Mouse (Mus musculus): ENCODE measurements around the gene Rhbdf2. TPM values are rescaled to one million over a fixed set of nuclear protein-coding genes. Genes with fewer than 3 reads are reported as not detected.

The Rhbdf2 gene
- polyA plus RNA-seq, 1 experiment from 2014 or later = 8.0 TPM

GRCm38 (mm10) chr11:116592428-116592827 is 34.4 kb downstream of the Rhbdf2 start:
- Histone ChIP-seq H3K9ac (no peak overlapping the region), H3K36me3 (peaks cover 11% of the 10 kb centered on the region), H3K9me3 (no peaks in the 10 kb centered on the region), H3K4me1 (peaks cover 13% of the 10 kb centered on the region), H3K27ac (replicated peaks) (0 out of 2 replicates have a peak overlapping the region, but pooled peaks have one; percentile 16), H3K4me2 (no peak overlapping the region), H3K27me3 (replicated peaks) (peaks cover 15% of the 10 kb centered on the region), H3K4me3 (no peak overlapping the region)
- 0 out of 2 replicates have a peak, but pooled peaks have one; percentile 55 for ATAC-seq (ENCODE audit: extremely low read depth, insufficient number of reproducible peaks, low FRiP score, low TSS enrichment)

GRCm38 (mm10) chr11:116591621-116592020 is 35.2 kb downstream of the Rhbdf2 start:
- peaks cover 18% of the 10 kb centered on the region for H3K4me1 ChIP-seq
- H3K9me3 ChIP-seq = no peaks in the 10 kb centered on the region
- no peak for ATAC-seq (ENCODE audit: extremely low read depth, insufficient number of reproducible peaks, low FRiP score, low TSS enrichment)
- H3K9ac ChIP-seq = no peak overlapping the region
- H3K36me3 ChIP-seq = peaks cover 3% of the 10 kb centered on the region
- no peak overlapping the region for H3K27ac ChIP-seq (replicated peaks)
- H3K27me3 ChIP-seq (replicated peaks) = peaks cover 18% of the 10 kb centered on the region
- H3K4me3 ChIP-seq = no peak overlapping the region
- 70% methylated on average over 4 of the region's 4 CpGs for WGBS
- no peak overlapping the region for H3K4me2 ChIP-seq

GRCm38 (mm10) chr11:116589574-116589973 is 37.2 kb downstream of the Rhbdf2 start:
- Histone ChIP-seq H3K4me1 (peaks cover 27% of the 10 kb centered on the region), H3K36me3 (no peaks in the 10 kb centered on the region), H3K27me3 (replicated peaks) (peaks cover 15% of the 10 kb centered on the region), H3K4me3 (no peak overlapping the region), H3K9ac (0 out of 2 replicates have a peak overlapping the region, but pooled peaks have one; percentile 25), H3K4me2 (no peak overlapping the region), H3K27ac (replicated peaks) (no peak overlapping the region), H3K9me3 (no peaks in the 10 kb centered on the region)
- ATAC-seq (ENCODE audit: extremely low read depth, insufficient number of reproducible peaks, low FRiP score, low TSS enrichment) = no peak
- WGBS = 58% methylated on average over 8 of the region's 8 CpGs

- Histone ChIP-seq H3K27ac (replicated peaks) (no peak overlapping the region), H3K4me3 (no peak overlapping the region), H3K9ac (0 out of 2 replicates have a peak overlapping the region, but pooled peaks have one; percentile 25), H3K4me2 (peak overlapping the region; percentile 6), H3K27me3 (replicated peaks) (peaks cover 15% of the 10 kb centered on the region), H3K36me3 (no peaks in the 10 kb centered on the region), H3K9me3 (no peaks in the 10 kb centered on the region), H3K4me1 (peaks cover 27% of the 10 kb centered on the region)
- 20% methylated on average over 14 of the region's 14 CpGs for WGBS
- no peak for ATAC-seq (ENCODE audit: extremely low read depth, insufficient number of reproducible peaks, low FRiP score, low TSS enrichment)
Measured at GRCm38 (mm10) chr11:116589020-116589531, 37.7 kb downstream of the Rhbdf2 start.

GRCm38 (mm10) chr11:116586801-116587631 is 39.8 kb downstream of the Rhbdf2 start:
- no peak overlapping the region for H3K9ac ChIP-seq
- no peaks in the 10 kb centered on the region for H3K9me3 ChIP-seq
- peaks cover 15% of the 10 kb centered on the region for H3K27me3 ChIP-seq (replicated peaks)
- no peaks in the 10 kb centered on the region for H3K36me3 ChIP-seq
- H3K4me1 ChIP-seq = peaks cover 23% of the 10 kb centered on the region
- peak; percentile 71; the same call in 1 of the 2 replicates for ATAC-seq (ENCODE audit: extremely low read depth, insufficient number of reproducible peaks, low FRiP score, low TSS enrichment)
- H3K27ac ChIP-seq (replicated peaks) = no peak overlapping the region
- H3K4me2 ChIP-seq = peak overlapping the region; percentile 35; the same call in 1 of the 2 replicates
- H3K4me3 ChIP-seq = no peak overlapping the region
- WGBS = 21% methylated on average over 23 of the region's 23 CpGs

- H3K4me1 ChIP-seq = peaks cover 23% of the 10 kb centered on the region
- H3K36me3 ChIP-seq = no peaks in the 10 kb centered on the region
- peak within 1 kb of the TSS; percentile 35; the same call in 1 of the 2 replicates for H3K4me2 ChIP-seq
- H3K27me3 ChIP-seq (replicated peaks) = peaks cover 15% of the 10 kb centered on the region
- 65% methylated on average over 5 of the region's 5 CpGs for WGBS
- no peaks in the 10 kb centered on the region for H3K9me3 ChIP-seq
- H3K9ac ChIP-seq = no peak within 1 kb of the TSS
- ATAC-seq (ENCODE audit: extremely low read depth, insufficient number of reproducible peaks, low FRiP score, low TSS enrichment) = no peak
- H3K4me3 ChIP-seq = no peak within 1 kb of the TSS
- no peak within 1 kb of the TSS for H3K27ac ChIP-seq (replicated peaks)
Measured at GRCm38 (mm10) chr11:116586310-116586709, 40.5 kb downstream of the Rhbdf2 start, which contains the start of gene Aanat. Gene Aanat, plus strand, starts transcription at chr11:116586432.

GRCm38 (mm10) chr11:116585682-116586081 is 41.1 kb downstream of the Rhbdf2 start:
- H3K27me3 ChIP-seq (replicated peaks) = peaks cover 15% of the 10 kb centered on the region
- no peak overlapping the region for H3K9ac ChIP-seq
- no peaks in the 10 kb centered on the region for H3K36me3 ChIP-seq
- H3K4me3 ChIP-seq = no peak overlapping the region
- no peak overlapping the region for H3K4me2 ChIP-seq
- 50% methylated on average over 6 of the region's 6 CpGs for WGBS
- H3K9me3 ChIP-seq = no peaks in the 10 kb centered on the region
- H3K4me1 ChIP-seq = peaks cover 24% of the 10 kb centered on the region
- no peak overlapping the region for H3K27ac ChIP-seq (replicated peaks)
- ATAC-seq (ENCODE audit: extremely low read depth, insufficient number of reproducible peaks, low FRiP score, low TSS enrichment) = no peak

GRCm38 (mm10) chr11:116581376-116581814 is 45.4 kb downstream of the Rhbdf2 start, which contains the start of gene Ube2o:
Gene Ube2o, minus strand, starts transcription at chr11:116581447.
- no peaks in the 10 kb centered on the region for H3K9me3 ChIP-seq
- H3K36me3 ChIP-seq = 0 out of 2 replicates have a peak, but pooled peaks cover 4% of the 10 kb centered on the region
- no peaks in the 10 kb centered on the region for H3K27me3 ChIP-seq (replicated peaks)
- ATAC-seq (ENCODE audit: extremely low read depth, insufficient number of reproducible peaks, low FRiP score, low TSS enrichment) = peak; percentile 86
- H3K9ac ChIP-seq = peak within 1 kb of the TSS; percentile 98
- under 1% methylated on average over 51 of the region's 51 CpGs for WGBS
- H3K4me1 ChIP-seq = peaks cover 40% of the 10 kb centered on the region
- peak within 1 kb of the TSS; percentile 98 for H3K4me3 ChIP-seq
- peak within 1 kb of the TSS; percentile 87 for H3K4me2 ChIP-seq
- H3K27ac ChIP-seq (replicated peaks) = peak within 1 kb of the TSS; percentile 92

- WGBS = under 1% methylated on average over 86 of the region's 91 CpGs
- ATAC-seq (ENCODE audit: extremely low read depth, insufficient number of reproducible peaks, low FRiP score, low TSS enrichment) = peak; percentile 75
Measured at GRCm38 (mm10) chr11:116580711-116581375, 46.0 kb downstream of the Rhbdf2 start.

GRCm38 (mm10) chr11:116580031-116580652 is 46.7 kb downstream of the Rhbdf2 start:
- Histone ChIP-seq H3K27me3 (replicated peaks) (no peaks in the 10 kb centered on the region), H3K4me3 (peak overlapping the region; percentile 98), H3K9ac (peak overlapping the region; percentile 98), H3K27ac (replicated peaks) (peak overlapping the region; percentile 92), H3K36me3 (0 out of 2 replicates have a peak, but pooled peaks cover 4% of the 10 kb centered on the region), H3K4me1 (peaks cover 45% of the 10 kb centered on the region), H3K9me3 (no peaks in the 10 kb centered on the region), H3K4me2 (peak overlapping the region; percentile 87)
- 20% methylated on average over 10 of the region's 10 CpGs for WGBS
- ATAC-seq (ENCODE audit: extremely low read depth, insufficient number of reproducible peaks, low FRiP score, low TSS enrichment) = no peak

More at GRCm38 (mm10) chr11:116580711-116581375, 46.0 kb downstream of the Rhbdf2 start:
- H3K27me3 ChIP-seq (replicated peaks) = no peaks in the 10 kb centered on the region
- H3K36me3 ChIP-seq = 0 out of 2 replicates have a peak, but pooled peaks cover 4% of the 10 kb centered on the region
- peak overlapping the region; percentile 98 for H3K4me3 ChIP-seq
- peak overlapping the region; percentile 92 for H3K27ac ChIP-seq (replicated peaks)
- peak overlapping the region; percentile 87 for H3K4me2 ChIP-seq
- peak overlapping the region; percentile 98 for H3K9ac ChIP-seq
- H3K9me3 ChIP-seq = no peaks in the 10 kb centered on the region
- H3K4me1 ChIP-seq = peaks cover 40% of the 10 kb centered on the region
